Comparison of ENCODE assay signal across 7 mouse cellular contexts in the genomic region with DNA sequence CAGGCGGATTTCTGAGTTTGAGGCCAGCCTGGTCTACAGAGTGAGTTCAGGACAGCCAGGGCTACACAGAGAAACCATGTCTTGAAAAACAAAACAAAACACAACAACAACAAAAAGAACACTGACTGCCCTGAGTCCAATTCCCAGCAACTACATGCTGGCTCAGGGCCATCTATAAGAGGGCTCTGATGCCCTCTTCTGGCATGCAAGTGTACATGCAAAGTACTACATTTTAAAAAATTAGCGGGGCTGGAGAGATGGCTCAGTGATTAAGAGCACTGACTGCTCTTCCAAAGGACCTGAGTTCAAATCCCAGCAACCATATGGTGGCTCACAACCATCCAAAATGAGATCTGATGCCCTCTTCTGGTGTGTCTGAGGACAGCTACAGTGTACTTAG. TPM values are rescaled to one million over a fixed set of nuclear protein-coding genes. Genes with fewer than 3 reads are reported as not detected.
DNase-seq lines count a peak whose midpoint lies in the region; ATAC-seq and TF ChIP-seq lines count a peak whose summit lies in the region.
"Not testable (repeated sequence)": the region's sequence is repeated elsewhere in the genome, so short reads cannot be mapped to it uniquely, and the experiment has no call there.

No protein-coding gene starts in this region.

- TF ChIP-seq POLR2A in CH12.LX (IDR thresholded peaks at IDR 0.05; ENCODE audit: low read depth, low read length); brain, embryonic 14.5 days (IDR thresholded peaks at IDR 0.05; ENCODE audit: borderline replicate concordance, extremely low read depth, insufficient read depth, insufficient read length, poor library complexity, severe bottlenecking); small intestine, adult 2 months (IDR thresholded peaks at IDR 0.05; ENCODE audit: low read depth, low read length): not testable (repeated sequence)

- intact Hi-C loops in left cerebral cortex, adult 2 months (cut with DNase I) = not testable (repeated sequence)

- not testable (repeated sequence) for H3K79me2 ChIP-seq in CH12.LX (replicated peaks; ENCODE audit: control insufficient read depth, extremely low read depth, insufficient read depth, poor library complexity, severe bottlenecking)

- POLR2A ChIA-PET in Patski (lab: Charles Lee) = not testable (repeated sequence)

- not testable (repeated sequence) for H3K9me3 ChIP-seq in CH12.LX (replicated peaks; ENCODE audit: low read length); heart, postnatal 0 days (replicated peaks; ENCODE audit: control insufficient read depth, low read length)

- TF ChIP-seq RAD21 in CH12.LX (IDR thresholded peaks at IDR 0.05; ENCODE audit: low read depth, low read length) = peak; percentile 61

- 52% methylated on average over 2 of the region's 2 CpGs for WGBS in heart, postnatal 0 days
- WGBS in small intestine, adult 2 months = 48% methylated on average over 2 of the region's 2 CpGs

- dilution Hi-C loops in CH12.LX (cut with MboI; ENCODE audit: extremely low pct_ligation_motif_present, extremely low pct_unique_long_range_greater_than_20kb, low sequenced_read_pairs) = not testable (repeated sequence)

- DNase-seq in CH12.LX (ENCODE audit: extremely low read depth) = peak; percentile 40
- not testable (repeated sequence) for DNase-seq in Patski (ENCODE audit: low read depth, low spot score); heart, postnatal 0 days (ENCODE audit: low spot score); left cerebral cortex, adult 2 months (ENCODE audit: extremely low spot score in 1 of 2, low spot score in 2 of 2)
- DNase-seq in brain, embryonic 14.5 days (ENCODE audit: low read depth) = peak; percentile 9
- DNase-seq in lung, postnatal 14 days = peak; percentile 17

- ATAC-seq in Patski; heart, postnatal 0 days (ENCODE audit: insufficient read depth, low read depth): not testable (repeated sequence)

- CTCF ChIA-PET in Patski (lab: Charles Lee) = not testable (repeated sequence)

- H3K36me3 ChIP-seq in CH12.LX (replicated peaks in 1 of 2; ENCODE audit: control insufficient read depth in 1 of 2, insufficient read depth in 1 of 2, low read length in 1 of 2); heart, postnatal 0 days (replicated peaks; ENCODE audit: control insufficient read depth, insufficient read depth, low read length); small intestine, adult 2 months (ENCODE audit: control insufficient read depth, insufficient read depth, low read length): not testable (repeated sequence)

- not testable (repeated sequence) for H3K4me3 ChIP-seq in CH12.LX (replicated peaks in 1 of 3; ENCODE audit: low read depth in 2 of 3, low read length in 2 of 3, poor library complexity in 1 of 3); heart, postnatal 0 days (ENCODE audit: low read depth, low read length); left cerebral cortex, adult 2 months; small intestine, adult 2 months (ENCODE audit: low read depth, low read length)

- H3K27ac ChIP-seq in CH12.LX (ENCODE audit: insufficient read depth, low read depth); heart, postnatal 0 days (ENCODE audit: low read depth); left cerebral cortex, adult 2 months: not testable (repeated sequence)
- peak overlapping the region; percentile 59; the same call in 1 of the 2 replicates for H3K27ac ChIP-seq in small intestine, adult 2 months (ENCODE audit: insufficient read depth, low read depth, low read length)

- not testable (repeated sequence) for H3K9ac ChIP-seq in CH12.LX (ENCODE audit: insufficient read depth, low read depth); heart, postnatal 0 days (replicated peaks; ENCODE audit: low read depth, low read length)

- TF ChIP-seq EP300 in CH12.LX (IDR thresholded peaks at IDR 0.05; ENCODE audit: low read length); heart, postnatal 0 days (IDR thresholded peaks at IDR 0.05; ENCODE audit: low read depth): not testable (repeated sequence)

- H3K4me1 ChIP-seq in CH12.LX (ENCODE audit: control insufficient read depth in 1 of 2, insufficient read depth in 2 of 2) = peaks cover 3 to 13% of the 10 kb centered on the region in 2 experiments; a peak in 3 of 4 replicates
- not testable (repeated sequence) for H3K4me1 ChIP-seq in heart, postnatal 0 days (ENCODE audit: control insufficient read depth, insufficient read depth)
- peaks cover 17% of the 10 kb centered on the region for H3K4me1 ChIP-seq in small intestine, adult 2 months (ENCODE audit: control insufficient read depth, insufficient read depth, insufficient read length, low read length)

- H3K27me3 ChIP-seq in CH12.LX (replicated peaks); Patski; heart, postnatal 0 days (ENCODE audit: control insufficient read depth, insufficient read depth, low read length); small intestine, adult 2 months (ENCODE audit: control insufficient read depth, insufficient read depth, low read length): not testable (repeated sequence)

- not testable (repeated sequence) for H3K4me2 ChIP-seq in CH12.LX (ENCODE audit: insufficient read depth, low read depth, poor library complexity, severe bottlenecking); heart, postnatal 0 days (ENCODE audit: low read depth, low read length)

- TF ChIP-seq CTCF in CH12.LX (conservative IDR thresholded peaks at IDR 0.05 in 1 of 2, IDR thresholded peaks at IDR 0.05 in 1 of 2; ENCODE audit: low read depth in 2 of 2, low read length in 2 of 2) = peak in 1 of 2 experiments; percentile 63; a peak in 2 of 4 replicates
- peak; percentile 53 for TF ChIP-seq CTCF in Patski (IDR thresholded peaks at IDR 0.05)
- peak; percentile 10; the same call in 1 of the 2 replicates for TF ChIP-seq CTCF in brain, embryonic 14.5 days (IDR thresholded peaks at IDR 0.05; ENCODE audit: borderline replicate concordance, extremely low read depth, insufficient read depth, insufficient read length)
- TF ChIP-seq CTCF in heart, postnatal 0 days (IDR thresholded peaks at IDR 0.05; ENCODE audit: low read depth) = peak; percentile 18; the same call in 1 of the 2 replicates
- peak; percentile 30 for TF ChIP-seq CTCF in left cerebral cortex, adult 2 months (IDR thresholded peaks at IDR 0.05)
- TF ChIP-seq CTCF in small intestine, adult 2 months (IDR thresholded peaks at IDR 0.05; ENCODE audit: extremely low read depth, insufficient read length, insufficient replicate concordance, low read depth, low read length) = 0 out of 2 replicates have a peak, but pooled peaks have one; percentile 25

- in situ Hi-C loops in CH12.LX (cut with MboI; ENCODE audit: low pct_ligation_motif_present, low pct_unique_long_range_greater_than_20kb, low sequenced_read_pairs); Patski (cut with MboI; ENCODE audit: low pct_unique_long_range_greater_than_20kb): not testable (repeated sequence)

TF ChIP-seq in CH12.LX, 34 proteins besides CTCF, POLR2A, EP300 and RAD21:
- peak; percentile 57 for TF ChIP-seq SMC3 (IDR thresholded peaks at IDR 0.05; ENCODE audit: low read depth, low read length)

RNA-seq across cellular contexts. Expression of a gene that starts 43.4 kb away (rescaled TPM):
- 21.4 and 29.5 TPM in 2 replicates for total RNA-seq in CH12.LX (2012; rRNA removed)
- 38.5 and 44.9 TPM in 2 replicates for total RNA-seq in CH12.LX (2014; rRNA removed)
- polyA plus RNA-seq in CH12.LX (2012; ENCODE audit: insufficient read length, low read depth) = 41.8 and 42.1 TPM in 2 replicates
- polyA plus RNA-seq in Patski (2021) = 76.0 TPM
- 35.0 and 44.2 TPM in 2 replicates for polyA plus RNA-seq in brain, embryonic 14.5 days (2012; rRNA removed)
- 42.0 and 45.0 TPM in 2 replicates for total RNA-seq in heart, postnatal 0 days (2014; rRNA removed; ENCODE audit: low replicate concordance)
- 46.8 and 48.3 TPM in 2 replicates for polyA plus RNA-seq in heart, postnatal 0 days (2015; fragmentation: Nextera tagmentation; extraction: Ambion mirVana)
- total RNA-seq in left cerebral cortex, adult 2 months (2021) = 10 to 100 TPM; 40.2 to 46.5 TPM
- polyA plus RNA-seq in small intestine, adult 2 months (2012; rRNA removed) = 5.9 and 10.2 TPM in 2 replicates
